Mouse (Mus musculus): ENCODE data around the gene Tmcc3.
"Not testable (repeated sequence)": the region's sequence is repeated elsewhere in the genome, so short reads cannot be mapped to it uniquely, and the experiment has no call there.

Gene Tmcc3

DNA sequence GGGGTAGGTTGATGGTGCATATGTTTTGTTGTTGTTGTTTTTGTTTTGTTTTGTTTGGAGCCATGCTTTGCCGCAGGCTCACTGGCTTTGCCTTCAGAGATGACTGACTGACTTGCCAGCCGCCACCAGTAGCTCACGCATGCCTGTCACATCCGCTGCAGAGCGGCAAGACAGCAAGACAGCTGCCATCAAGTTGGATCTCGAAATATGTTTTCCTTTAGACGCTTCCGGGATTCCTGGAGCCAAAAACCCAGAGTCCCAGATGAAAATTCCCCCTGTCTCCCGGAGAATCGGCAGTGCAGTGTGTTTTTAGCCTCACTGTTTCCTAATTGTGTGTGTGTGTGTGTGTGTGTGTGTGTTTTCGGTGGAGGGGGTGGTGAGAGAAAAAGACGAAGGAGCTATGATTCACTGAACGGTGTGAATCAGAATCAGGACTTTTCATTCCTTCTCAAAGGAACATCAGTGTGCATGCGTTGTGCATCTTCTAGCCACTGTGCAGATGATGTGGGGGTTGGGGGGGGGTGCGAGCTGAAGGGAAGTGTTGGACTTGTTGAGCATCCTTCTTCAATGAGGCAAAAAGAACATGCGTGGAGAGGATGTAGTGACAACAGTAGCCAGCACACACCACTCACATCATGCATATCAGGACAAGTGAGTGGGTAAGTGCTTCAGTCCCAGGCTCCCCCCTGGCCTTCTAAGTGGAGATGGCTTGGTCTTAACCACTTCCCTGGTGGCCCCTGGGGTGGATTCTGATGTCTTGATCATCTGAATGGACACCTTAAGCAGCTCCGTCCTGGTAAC lies 208.8 kb downstream of the Tmcc3 start:
- peak in 1 of 2 experiments; percentile 25 for DNase-seq

DNA sequence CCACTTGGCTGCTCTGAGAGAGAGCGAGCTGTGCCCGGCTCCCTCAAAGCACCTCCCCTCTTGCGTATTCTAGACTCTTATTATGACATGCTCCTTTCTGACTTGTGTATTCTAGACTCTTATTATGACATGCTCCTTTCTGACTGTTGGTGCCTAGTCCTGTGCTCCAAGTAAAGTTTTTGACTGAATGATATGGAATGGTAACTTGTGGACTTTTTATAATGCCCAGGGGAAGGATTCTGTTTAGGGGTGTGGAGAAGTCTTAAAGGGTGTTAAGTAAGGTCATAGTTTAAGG lies 209.3 kb downstream of the Tmcc3 start:
- no peak for DNase-seq

DNA sequence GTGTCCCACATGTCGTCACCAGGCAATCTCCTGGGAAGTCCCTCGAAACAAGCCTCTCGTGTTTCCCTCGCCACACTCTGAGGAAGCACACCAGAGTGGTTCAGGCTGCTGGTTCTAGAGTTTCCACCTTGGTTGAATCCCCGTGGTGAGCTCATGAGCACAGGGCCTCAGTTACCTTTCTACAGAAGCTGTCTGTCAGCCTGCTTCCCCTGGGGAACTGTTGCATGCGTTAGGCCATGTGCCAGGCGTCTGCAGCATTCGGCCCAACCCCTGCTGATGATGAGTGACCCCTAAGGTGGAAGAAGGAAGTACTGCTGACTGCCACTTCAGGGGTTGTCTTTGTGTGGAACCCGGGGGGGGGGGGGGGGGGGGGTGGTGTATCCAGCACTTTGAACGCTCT lies 210.0 kb downstream of the Tmcc3 start:
- DNase-seq, result peak in 1 of 2 experiments; percentile 15

DNA sequence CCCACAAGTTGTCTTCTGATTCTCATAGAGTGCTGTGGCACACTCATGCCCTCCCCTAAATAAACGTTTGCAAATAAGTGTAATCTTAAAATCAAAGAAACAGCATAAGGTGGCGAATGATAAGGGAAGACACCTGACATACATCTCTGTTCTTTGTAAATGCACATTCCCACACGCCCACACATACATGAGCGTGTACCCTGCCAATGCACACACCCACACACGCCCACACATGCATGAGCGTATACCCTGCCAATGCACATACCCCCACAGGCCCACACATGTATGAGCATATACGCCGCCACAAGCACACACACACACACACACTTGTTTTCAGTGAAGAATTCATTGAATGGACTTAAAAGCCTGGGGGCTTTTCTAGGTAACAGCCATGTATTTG lies 211.5 kb downstream of the Tmcc3 start:
- DNase-seq, result no peak

DNA sequence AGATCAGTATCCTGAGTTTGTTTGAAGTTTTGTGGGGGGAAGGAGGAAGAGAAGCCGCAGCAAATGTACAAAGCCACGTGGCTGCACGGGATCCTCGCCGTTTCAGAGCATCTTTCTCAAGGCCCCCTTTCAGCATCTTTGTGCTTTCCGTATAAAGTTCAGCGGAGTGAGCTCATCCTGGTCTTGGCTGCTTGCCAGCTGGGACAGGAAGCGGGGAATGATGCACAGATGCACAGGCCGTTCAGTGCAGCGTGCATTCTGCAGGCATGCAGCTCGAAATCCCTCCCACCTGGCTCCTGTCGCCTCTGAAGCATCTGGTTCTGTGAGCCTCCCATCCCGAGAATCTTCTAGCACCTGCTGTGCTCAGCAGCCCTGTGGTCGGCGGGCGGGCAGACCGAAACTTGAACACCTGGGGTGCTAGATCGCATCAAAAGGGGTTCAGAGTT lies 212.0 kb downstream of the Tmcc3 start:
- DNase-seq, result peak; percentile 57 to 63

DNA sequence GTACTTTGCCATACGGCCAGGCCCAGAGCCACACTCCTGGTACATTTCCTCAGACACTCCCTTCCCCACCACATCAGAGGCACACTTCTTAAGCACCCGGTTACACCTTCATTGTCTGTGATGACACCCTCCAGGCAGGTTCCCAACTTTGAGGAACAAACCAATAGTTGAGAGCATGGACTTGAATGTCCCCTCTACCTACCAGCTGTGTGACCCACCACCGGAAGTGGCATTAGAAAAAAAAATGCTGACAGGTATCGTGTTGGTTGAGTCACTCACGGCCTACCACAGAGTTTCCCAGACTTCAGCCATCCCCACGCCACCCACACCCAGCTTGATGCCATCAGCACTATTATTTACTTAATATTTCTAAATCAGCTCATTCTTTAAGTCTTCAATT lies 213.2 kb downstream of the Tmcc3 start:
- DNase-seq, result no peak

DNA sequence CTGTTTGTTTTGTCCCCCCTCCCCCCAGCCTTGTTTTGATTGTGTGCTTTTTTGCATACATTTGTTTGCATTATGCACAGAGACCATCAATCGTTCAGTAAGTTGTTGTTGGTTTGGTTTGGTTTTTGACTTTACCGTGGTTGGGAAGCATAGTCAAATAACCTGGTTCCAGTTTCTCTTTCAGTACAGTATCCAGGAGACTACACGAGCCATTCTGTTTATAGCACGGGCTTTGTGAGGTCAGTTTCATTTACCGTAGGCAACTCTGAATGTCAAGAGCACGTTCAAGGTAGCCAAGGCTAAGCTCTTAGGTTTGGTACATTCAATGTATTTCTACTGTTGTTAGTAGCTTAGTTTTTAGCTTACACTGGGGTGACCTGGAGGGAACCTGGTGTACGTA lies 214.0 kb downstream of the Tmcc3 start:
- DNase-seq, result no peak

DNA sequence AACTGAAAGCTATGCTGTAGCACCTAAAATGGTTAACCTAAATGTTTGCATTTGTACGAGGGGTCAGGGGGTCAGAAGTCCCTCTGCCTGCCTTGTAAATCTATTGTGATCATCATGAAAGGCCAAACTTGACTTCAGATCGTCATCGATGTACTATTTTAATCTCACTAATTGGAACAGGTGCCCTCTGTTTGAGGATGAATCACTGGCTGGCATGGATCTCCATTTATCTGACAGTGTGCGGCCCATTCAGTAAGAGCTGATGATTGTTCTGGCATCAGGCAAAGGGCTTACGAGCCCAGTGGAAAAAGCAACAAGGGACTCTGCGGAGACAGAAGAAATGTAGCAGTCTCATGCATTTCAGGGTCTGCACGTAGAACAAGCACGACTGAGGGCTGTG lies 215.1 kb downstream of the Tmcc3 start:
- DNase-seq, result no peak

DNA sequence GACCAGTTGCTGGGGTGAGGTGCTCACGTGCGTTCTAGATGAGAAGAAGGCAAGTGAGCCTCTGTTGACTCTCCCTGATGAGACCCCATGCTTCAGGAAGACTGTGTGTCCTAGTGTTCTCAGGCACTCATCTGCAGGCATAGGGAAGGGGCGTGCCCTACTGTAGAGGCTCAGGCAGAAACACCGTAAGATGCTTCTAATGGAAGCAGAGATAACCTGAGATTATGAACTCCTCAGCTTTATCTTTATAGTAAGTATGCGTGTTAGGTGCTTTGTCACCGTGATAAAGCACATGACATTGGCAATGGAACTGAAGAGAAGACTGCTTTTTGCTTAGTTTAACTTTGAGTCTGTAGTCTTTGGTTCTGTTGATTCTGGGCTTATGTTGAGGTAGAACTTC lies 215.5 kb downstream of the Tmcc3 start:
- DNase-seq, result no peak

DNA sequence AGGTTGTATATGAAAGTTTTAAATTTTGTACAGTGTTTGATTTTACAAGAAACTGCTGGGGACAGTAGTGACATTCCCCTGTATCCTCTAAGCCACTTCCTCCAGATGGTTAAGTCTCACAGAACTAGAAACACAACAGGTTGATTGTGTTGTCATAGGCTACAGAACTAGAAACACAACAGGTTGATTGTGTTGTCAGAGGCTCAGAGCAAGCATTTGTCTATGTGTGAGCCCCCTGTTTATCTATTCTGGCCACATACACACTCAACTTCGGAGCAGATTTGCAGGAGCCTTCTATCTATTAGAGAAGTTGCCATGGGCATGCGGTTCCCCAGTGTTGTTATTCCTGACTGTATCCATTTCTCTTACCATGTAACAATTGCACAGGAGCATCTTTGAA lies 218.3 kb downstream of the Tmcc3 start:
- DNase-seq, result no peak

DNA sequence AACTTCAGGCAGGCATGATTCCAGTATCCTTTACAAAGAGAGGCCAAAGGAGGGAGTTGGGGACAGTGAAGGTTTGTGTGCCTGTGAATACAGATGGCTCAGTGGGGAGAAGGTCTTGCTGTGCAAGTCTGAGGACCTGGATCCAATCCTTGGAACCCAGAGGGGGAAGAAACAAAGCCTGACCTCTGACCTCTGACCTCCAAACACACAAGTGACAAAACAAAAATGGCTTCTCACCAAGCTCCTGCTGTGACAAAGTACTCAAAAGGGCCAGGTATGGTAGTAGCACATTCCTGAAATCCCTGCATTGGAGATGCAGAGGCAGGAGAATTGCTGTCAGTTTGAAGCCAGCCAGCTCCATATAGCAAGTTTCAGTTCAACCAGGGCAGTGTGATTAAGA lies 219.7 kb downstream of the Tmcc3 start:
- DNase-seq, result no peak

DNA sequence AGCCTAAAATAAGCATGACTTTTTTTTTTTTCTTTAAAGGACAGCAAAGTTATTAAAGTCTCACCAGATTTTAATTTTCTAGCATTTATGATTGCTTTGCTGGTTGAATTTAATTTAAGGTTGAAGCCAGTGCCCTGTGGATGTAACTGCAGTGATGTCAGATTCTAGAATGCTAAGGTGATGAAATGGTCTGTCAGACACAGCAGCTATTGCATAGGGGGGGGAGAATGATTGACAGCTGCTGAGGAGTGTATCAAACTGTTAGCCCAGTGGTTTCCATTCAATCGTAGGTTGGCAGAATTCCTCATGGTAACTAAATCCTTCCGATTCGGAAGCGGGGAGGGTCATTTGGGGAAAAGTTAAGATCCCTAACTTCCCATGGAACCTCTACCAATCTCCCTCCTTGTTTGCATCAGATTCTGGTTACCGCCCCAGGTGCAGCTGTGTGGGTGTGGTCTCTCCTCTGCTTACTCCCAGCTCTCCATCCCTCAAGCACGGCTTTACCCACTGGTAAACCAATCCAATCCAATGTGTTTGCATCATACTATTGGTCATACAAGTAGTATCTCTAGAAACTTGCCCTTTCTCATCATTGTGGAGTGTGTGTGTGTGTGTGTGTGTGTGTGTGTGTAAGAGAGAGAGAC lies 221.5 kb downstream of the Tmcc3 start:
- DNase-seq, result no peak

DNA sequence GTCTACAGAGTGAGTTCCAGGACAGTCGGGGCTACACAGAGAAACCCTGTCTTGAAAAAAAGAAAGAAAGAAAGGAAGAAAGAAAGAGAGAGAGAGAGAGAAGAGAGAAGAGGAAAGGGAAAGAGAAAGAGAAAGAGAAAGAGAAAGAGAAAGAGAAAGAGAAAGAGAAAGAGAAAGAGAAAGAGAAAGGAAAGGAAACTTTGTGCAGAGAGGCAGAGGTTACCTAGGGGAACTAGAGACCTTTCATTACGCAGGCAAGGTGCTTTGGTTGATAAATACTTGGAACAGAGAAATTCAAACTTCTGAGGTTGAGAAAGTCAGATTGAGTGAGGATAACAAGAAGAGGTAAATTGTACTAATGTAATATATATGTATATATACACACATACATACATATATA lies 226.9 kb downstream of the Tmcc3 start:
- DNase-seq, result not testable (repeated sequence)

DNA sequence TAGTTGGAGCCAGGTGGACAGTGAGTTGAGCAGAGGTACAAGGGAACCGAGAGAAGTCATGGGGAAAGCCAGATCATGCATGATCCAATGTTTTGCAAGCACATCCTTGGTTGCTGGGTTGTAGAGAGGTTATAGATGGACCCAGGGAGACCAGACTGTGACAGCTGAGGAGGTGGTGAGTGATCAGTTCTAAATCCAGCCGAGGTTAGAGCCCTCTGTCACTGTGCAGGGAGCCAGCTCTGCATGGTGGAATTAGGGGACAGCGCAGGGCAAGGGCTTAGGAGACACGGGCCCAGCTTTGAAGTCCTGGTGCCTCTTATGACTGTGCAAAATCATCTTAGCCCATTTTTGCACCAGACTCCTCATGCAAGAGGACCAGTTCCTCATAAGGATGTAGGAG lies 228.5 kb downstream of the Tmcc3 start:
- DNase-seq, result no peak

DNA sequence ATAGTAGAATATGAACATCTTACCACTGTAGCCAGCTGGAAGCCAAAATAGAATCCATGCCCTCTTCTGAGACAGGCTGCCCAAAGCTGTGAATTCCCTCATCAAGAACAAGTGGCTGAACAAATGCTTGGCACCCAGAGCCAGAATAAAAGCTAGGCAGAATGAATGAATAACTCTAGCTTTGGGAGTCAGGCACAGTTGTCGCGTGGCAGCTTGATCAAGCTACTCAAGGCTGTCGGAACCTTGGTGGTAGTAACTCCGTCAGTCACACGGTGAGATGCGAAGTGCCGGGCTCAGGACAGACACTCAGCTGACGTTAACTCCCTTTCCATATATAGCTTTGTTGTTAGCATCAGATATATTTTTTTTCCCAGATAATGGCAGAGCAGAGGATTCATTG lies 232.2 kb downstream of the Tmcc3 start:
- DNase-seq, result no peak

DNA sequence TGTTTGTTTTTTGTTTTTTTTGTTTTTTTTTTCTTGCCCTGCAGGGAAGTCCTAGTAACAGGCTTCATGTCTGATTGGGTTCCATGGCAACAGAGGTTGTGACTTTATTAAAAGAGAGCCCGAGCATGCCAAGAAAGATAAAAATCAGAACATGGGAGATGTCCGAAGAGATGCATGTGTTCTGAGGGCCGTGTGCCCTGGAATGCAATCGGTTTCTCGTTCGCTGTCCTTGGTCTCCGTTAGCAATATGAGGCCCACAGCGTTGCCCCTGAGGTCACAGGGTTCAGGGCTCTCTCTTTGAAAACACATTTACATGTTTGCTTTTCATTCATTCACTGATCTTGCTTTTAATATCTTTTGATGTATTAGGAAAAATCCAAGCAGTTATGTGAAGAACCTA lies 233.1 kb downstream of the Tmcc3 start:
- no peak for DNase-seq

DNA sequence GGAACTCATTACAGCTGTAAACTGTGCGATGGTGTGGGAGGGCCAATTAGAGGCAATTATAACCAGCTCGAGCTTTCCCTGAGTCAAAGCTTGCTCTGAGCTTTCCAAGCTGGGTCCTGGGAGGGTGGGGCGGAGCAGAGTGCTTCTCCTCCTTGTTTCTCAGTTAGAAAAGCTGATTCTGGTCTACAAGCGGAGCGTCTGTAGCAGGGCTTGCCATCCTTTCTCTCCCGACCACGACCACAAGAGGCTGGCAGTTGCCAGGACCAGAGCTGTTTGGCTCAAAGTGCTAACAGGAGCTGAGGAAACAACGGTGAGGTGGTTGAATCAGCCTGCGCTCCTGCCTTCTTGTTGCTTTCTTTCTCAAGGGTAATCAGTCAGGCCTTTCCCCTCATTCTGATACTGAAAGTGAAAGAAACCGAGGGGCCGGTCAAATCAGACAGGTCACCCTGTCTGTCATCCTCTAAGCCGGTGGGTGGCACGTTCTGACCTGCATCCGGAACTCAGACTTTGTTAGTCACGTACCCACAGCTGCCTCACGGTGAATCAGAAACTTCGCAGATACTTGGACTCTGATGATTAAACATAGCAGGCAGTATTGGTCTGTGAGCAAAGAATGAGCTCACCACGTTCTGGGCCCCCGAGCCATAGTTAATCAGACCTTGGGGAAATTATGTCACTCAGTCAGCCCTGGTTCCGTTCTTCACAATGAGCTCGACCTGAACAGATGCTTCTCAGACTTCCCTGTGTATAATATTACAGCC lies 233.7 kb downstream of the Tmcc3 start:
- DNase-seq, result peak; percentile 61 to 73

DNA sequence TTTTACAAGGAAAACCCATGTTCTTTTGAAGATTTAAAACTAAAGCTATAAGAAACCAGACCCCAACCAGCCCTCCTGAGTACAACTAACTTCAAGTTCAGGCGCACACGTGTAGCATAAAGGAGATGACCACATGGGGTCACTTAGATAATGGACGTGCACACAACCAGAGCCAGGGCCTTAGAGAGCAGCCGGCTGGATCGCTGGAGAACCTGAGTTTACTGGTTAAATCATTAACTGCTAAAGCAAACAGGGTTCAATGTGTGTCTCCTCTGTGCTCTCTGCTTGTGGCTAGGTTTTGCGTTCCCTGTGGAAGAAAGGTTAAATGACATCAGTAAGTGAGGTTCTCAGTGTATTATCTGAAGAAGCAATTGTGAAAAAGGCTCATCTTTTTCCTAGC lies 234.9 kb downstream of the Tmcc3 start:
- DNase-seq, result no peak

DNA sequence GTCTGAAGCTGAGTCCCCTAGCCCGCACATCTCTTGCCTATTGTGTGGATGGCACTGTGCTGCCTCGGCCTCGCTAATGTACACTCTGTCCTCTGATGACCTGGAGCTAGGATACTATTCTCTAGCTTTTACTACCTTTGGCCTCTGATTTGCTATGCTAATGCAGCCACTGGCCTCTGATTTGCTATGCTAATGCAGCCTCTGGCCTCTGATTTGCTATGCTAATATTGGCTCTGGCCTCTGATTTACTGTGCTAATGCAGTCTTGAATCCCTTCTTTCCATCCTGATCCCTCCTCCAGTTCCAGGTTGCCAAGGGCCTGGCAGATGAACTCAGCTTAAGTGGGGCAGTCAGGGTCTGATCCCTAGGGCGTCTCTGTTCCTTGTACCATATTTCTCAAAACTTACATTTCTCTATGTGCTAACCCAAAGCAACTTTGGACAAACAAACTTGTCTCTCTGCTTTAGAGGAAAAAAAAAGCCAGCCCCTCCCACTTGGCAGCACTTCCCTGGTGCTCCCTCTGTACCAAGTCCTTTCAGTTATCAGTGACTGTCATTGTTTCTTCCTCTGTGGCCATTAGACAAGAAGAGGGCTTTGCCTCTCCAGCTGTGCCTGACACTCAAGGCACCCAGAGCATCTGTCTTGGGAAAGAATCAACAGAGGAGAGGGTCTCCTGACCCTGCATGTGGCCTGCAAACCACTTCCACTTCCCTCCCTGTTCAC lies 237.9 kb downstream of the Tmcc3 start:
- peak; percentile 42 to 60 for DNase-seq

DNA sequence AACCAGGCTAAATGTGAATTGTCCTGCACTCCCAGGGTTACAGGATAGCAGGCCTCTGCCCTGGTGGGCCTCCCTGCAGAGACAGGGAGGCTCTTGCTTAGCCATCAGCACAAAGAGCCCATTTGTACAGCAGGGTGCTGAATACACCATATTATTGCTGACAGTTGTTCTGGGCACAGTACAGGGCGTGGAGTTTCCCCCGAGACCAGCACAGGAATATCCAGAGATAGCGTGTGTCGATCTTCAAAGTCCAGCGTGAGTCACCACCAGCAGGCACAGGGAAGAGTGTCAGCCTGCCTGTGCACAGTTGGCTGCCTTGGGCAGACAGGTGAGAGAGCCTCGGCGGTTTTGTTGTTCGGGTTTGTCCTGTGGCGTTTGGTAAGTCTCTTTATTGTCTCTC lies 238.9 kb downstream of the Tmcc3 start:
- DNase-seq, result no peak

DNA sequence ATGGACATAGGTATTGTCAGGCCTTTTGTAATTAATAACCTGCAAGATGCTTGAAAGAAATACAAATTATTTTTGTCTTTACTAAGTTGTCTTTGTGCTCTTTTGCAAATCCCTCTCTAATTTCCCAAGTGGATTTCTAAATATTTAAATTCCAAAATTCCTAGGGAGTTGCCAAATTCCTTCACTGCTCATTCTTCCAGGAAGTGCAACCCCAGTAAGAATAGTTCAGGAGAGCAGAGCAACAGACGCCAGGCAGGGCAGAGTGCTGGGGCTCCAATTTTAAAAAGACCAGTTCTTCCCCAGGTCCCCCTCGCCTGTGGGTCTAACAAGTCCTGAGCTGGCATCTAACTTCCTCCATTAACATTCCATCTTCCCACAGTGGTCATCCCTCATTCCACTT lies 239.3 kb downstream of the Tmcc3 start:
- DNase-seq, result no peak

DNA sequence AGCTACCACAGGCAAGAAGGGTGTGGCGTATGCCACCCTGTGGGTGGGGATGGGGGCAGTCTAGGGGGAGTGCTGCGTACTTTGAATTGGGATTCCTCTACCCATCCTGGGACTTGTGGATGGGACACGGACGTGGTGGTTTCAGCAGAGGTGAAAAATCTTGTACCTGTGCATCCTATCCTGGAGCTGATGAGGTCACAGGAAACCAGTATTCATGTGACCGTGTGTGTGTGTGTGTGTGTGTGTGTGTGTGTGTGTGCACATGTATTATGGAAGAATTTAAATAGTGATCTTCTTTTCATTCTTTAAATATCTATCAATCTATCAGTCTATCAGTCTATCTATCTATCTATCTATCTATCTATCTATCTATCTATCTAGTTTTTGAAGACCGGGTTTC lies 239.8 kb downstream of the Tmcc3 start:
- DNase-seq, result no peak

DNA sequence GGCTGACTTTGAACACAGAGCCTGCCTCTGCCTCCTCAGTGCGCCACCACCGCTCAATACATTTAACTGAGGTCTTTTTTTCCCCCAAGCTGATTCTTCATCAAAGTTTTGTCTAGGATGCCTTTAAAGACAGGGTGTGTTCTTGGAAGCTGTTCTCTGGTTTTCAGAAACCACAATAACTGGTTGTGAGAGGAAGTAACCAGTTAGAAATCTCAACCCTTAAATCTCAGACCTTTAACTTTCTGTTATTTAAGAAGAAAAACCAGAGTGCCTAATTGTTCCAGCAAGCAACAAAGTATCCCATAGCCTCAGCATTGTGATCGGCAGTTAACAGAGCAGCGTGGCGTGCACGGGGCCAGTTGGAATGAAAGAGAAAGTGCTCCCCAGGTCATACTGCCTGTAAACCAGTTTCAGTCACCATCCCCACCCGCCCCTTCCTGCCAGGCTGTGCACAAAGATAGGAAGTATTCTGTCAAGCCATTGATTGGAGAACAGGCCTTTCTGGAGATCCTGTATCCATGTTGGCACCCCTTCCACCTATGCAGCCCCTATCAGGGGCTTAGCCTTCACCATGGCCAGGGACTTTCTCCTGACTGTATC lies 240.3 kb downstream of the Tmcc3 start:
- DNase-seq, result peak; percentile 47 to 48
